In the genomic region with DNA sequence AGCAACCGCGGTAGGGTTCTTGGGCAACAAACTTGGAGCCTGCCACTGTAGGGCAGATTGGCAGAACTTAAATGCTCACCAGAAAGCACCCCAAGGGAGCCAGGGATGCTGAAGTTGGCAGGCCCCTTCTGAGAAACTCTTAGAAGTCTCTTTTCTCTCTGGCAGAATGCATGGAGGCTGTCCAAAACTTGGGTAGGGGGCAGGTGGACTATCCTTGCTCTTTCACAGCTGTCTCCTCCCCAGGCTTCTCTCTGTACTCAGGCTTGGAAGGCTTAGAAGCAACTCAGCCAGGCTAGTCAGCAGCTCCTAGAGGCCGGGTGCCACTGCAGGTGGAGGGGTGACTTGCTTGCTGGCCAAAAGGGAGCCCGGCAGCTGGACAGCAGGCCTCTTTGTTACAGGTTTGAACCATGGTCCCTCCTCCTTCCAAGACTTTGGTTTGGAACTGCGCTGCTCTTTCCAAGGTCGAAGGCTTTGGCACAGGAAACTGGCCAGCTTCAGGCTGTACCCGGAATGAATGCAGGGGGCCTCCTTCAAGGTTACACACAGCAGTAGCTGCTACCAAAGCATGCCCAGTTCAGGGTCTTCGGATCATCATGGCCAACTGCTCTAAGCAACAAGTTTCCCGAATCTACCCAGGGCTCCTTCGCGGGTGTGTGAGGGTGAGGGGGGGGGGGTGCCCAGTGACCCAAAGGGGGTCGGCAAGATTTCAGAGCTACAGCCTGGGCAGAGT, we compare ENCODE assay signal across 8 mouse cellular contexts. TPM values are rescaled to one million over a fixed set of nuclear protein-coding genes. Genes with fewer than 3 reads are reported as not detected.
DNase-seq lines count a peak whose midpoint lies in the region; ATAC-seq and TF ChIP-seq lines count a peak whose summit lies in the region.

TSS of gene Als2cl (plus strand) at position 680 of the 730 bp plus-strand sequence.

- peak; percentile 15 to 25 for DNase-seq in right cerebral cortex, adult 2 months (ENCODE audit: low spot score in 2 of 2)
- DNase-seq in right cerebral cortex, postnatal 4 days = no peak
- DNase-seq in kidney, adult 9 months = peak; percentile 87
- DNase-seq in liver, postnatal 0 days = no peak
- DNase-seq in right cerebral cortex, postnatal 36 days (ENCODE audit: low spot score in 2 of 2) = peak; percentile 32 to 47
- DNase-seq in MN1 (ENCODE audit: low spot score) = no peak

- peak within 1 kb of the TSS; percentile 67 for H3K9ac ChIP-seq in heart, embryonic 11.5 days (ENCODE audit: low read depth, low read length)
- peak within 1 kb of the TSS; percentile 67 for H3K9ac ChIP-seq in liver, postnatal 0 days (replicated peaks)

- no peak for TF ChIP-seq EP300 in liver, postnatal 0 days (IDR thresholded peaks at IDR 0.05; ENCODE audit: low read depth)

- no peaks in the 10 kb centered on the region for H3K36me3 ChIP-seq in heart, embryonic 11.5 days (ENCODE audit: control insufficient read depth, insufficient read depth, low read length)
- no peaks in the 10 kb centered on the region for H3K36me3 ChIP-seq in liver, postnatal 0 days (replicated peaks; ENCODE audit: insufficient read depth, low read length)

- H3K4me2 ChIP-seq in heart, embryonic 11.5 days = peak within 1 kb of the TSS; percentile 96
- peak within 1 kb of the TSS; percentile 77 for H3K4me2 ChIP-seq in liver, postnatal 0 days (ENCODE audit: low read depth, low read length)

- TF ChIP-seq CTCF in liver, postnatal 0 days (IDR thresholded peaks at IDR 0.05; ENCODE audit: low read depth) = no peak

- H3K4me3 ChIP-seq in brown adipose tissue, adult 24 weeks (ENCODE audit: insufficient read depth, low read depth, low read length) = peak within 1 kb of the TSS; percentile 74
- H3K4me3 ChIP-seq in heart, embryonic 11.5 days (ENCODE audit: low read depth, low read length) = peak within 1 kb of the TSS; percentile 67
- H3K4me3 ChIP-seq in liver, postnatal 0 days (ENCODE audit: low read depth, low read length) = peak within 1 kb of the TSS; percentile 53

- H3K9me3 ChIP-seq in heart, embryonic 11.5 days (replicated peaks; ENCODE audit: control insufficient read depth, low read length) = no peaks in the 10 kb centered on the region
- no peaks in the 10 kb centered on the region for H3K9me3 ChIP-seq in liver, postnatal 0 days (ENCODE audit: low read length)

- no peak for ATAC-seq in heart, embryonic 11.5 days (replicated peaks; ENCODE audit: insufficient number of reproducible peaks, low FRiP score, low TSS enrichment)
- ATAC-seq in liver, postnatal 0 days = no peak

- H3K4me1 ChIP-seq in brown adipose tissue, adult 24 weeks (ENCODE audit: control insufficient read depth, insufficient read depth, insufficient read length, low read length) = peaks cover 21% of the 10 kb centered on the region
- H3K4me1 ChIP-seq in heart, embryonic 11.5 days (ENCODE audit: control insufficient read depth, insufficient read depth, low read length) = peaks cover 11% of the 10 kb centered on the region; the same call in 1 of the 2 replicates
- H3K4me1 ChIP-seq in liver, postnatal 0 days (ENCODE audit: insufficient read depth) = peaks cover 14% of the 10 kb centered on the region

- peaks cover 45% of the 10 kb centered on the region for H3K27me3 ChIP-seq in heart, embryonic 11.5 days (ENCODE audit: control insufficient read depth, insufficient read depth, low read length)
- peaks cover 17% of the 10 kb centered on the region for H3K27me3 ChIP-seq in liver, postnatal 0 days (ENCODE audit: insufficient read depth, low read length)

- peak within 1 kb of the TSS; percentile 92 for H3K27ac ChIP-seq in brown adipose tissue, adult 24 weeks (replicated peaks; ENCODE audit: low read depth, low read length)
- no peak within 1 kb of the TSS for H3K27ac ChIP-seq in heart, embryonic 11.5 days (ENCODE audit: low read depth, low read length)
- H3K27ac ChIP-seq in liver, postnatal 0 days (ENCODE audit: low read depth) = peak within 1 kb of the TSS; percentile 87

- WGBS in heart, embryonic 11.5 days (ENCODE audit: insufficient replicate concordance) = 17% methylated on average over 12 of the region's 12 CpGs
- WGBS in liver, postnatal 0 days (ENCODE audit: insufficient replicate concordance) = 19% methylated on average over 12 of the region's 12 CpGs

RNA-seq across cellular contexts. Expression of gene Als2cl, which starts in this region (rescaled TPM):
- 5.7 and 9.0 TPM in 2 replicates for polyA plus RNA-seq in brown adipose tissue, adult 24 weeks (2012; ENCODE audit: insufficient read depth, insufficient read length, missing spikeins)
- polyA plus RNA-seq in heart, embryonic 11.5 days (2014; fragmentation: Nextera tagmentation; extraction: Ambion mirVana) = 0.64 and 1.7 TPM in 2 replicates
- 2.2 TPM in 2 replicates for polyA plus RNA-seq in liver, postnatal 0 days (2015; fragmentation: Nextera tagmentation; extraction: Ambion mirVana)

Comparison
In these comparisons a context has a peak if more than half of its experiments do, and no peak if none do; other contexts are left out.
1. DNase-seq: peak in right cerebral cortex, adult 2 months (2 of 2), kidney, adult 9 months (single experiment) and right cerebral cortex, postnatal 36 days (2 of 2); none in right cerebral cortex, postnatal 4 days (single experiment), liver, postnatal 0 days (single experiment) and MN1 (single experiment).
2. Peak in every context shown above with its lines, with median percentiles within 50 percentile points of each other: H3K4me3 ChIP-seq.